In the genomic region with DNA sequence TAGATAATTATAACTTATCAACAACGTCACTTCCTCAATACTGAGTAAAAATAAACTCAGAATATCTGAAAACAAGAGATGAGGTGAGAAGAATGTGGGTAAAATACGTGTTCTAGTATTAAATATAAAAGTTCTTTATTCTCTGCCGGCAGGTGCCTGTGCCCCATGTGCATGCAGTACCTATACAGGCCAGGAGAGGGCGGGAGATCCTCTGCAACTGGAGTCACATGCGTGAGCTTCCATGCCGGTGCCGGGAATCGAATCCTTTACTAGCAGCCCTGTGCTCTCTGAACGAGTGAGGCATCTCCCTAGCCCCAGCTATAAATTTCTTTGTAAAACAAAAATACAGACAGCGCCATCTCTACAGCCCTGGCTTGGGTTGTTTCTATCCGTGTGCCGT, we compare ENCODE assay signal across 11 mouse cellular contexts. TPM values are rescaled to one million over a fixed set of nuclear protein-coding genes. Genes with fewer than 3 reads are reported as not detected.
A peak's percentile ranks its signal among the peaks of the same experiment; 100 is the strongest.
DNase-seq lines count a peak whose midpoint lies in the region; TF ChIP-seq lines count a peak whose summit lies in the region.
"Had no signal": no experiment of that assay in that cellular context is flagged by ENCODE, and none has a peak within 500 bp of the region (broad histone marks: within the 10 kb centered on the region; RNA-seq: fewer than 3 reads in every experiment).

No protein-coding gene starts in this region.

- DNase-seq in cerebellum, adult 18-20 months = peak; percentile 32 to 43
- no peak for DNase-seq in cerebellum, adult 9-10 months
- DNase-seq in layer of hippocampus, adult 2 months (ENCODE audit: low spot score in 2 of 2) = no peak
- no peak for DNase-seq in layer of hippocampus, postnatal 14 days (ENCODE audit: low spot score in 2 of 2)
- DNase-seq in R1 (ENCODE audit: low read depth, low spot score) = peak; percentile 91
- peak; percentile 15 for DNase-seq in lung, postnatal 36 days
- no peak for DNase-seq in urinary bladder, postnatal 25 days (ENCODE audit: low spot score)
- no peak for DNase-seq in heart, adult 18-20 months

- H3K27ac ChIP-seq in layer of hippocampus, adult 2 months = no peak overlapping the region
- H3K27ac ChIP-seq: neural tube, embryonic 12.5 days had no signal

- TF ChIP-seq CTCF in layer of hippocampus, adult 2 months (conservative IDR thresholded peaks at IDR 0.05) = peak; percentile 73

- H3K4me3 ChIP-seq in layer of hippocampus, adult 2 months = no peak overlapping the region
- H3K4me3 ChIP-seq: neural tube, embryonic 12.5 days had no signal

RNA-seq across cellular contexts. Expression of a gene that starts 21.7 kb away (rescaled TPM):
- total RNA-seq in layer of hippocampus, adult 2 months (2021) = 10 to 100 TPM; 80.3 to 85.4 TPM
- 10 to 100 TPM; 67.8 to 73.2 TPM for total RNA-seq in layer of hippocampus, postnatal 14 days (2021)
- total RNA-seq in heart, adult 18-20 months (2021) = 1 to 10 TPM in 1 of 2 experiments, under 1 TPM in 1; 0.25 to 1.0 TPM

RNA-seq across cellular contexts. Expression of a gene that starts 24.9 kb away (rescaled TPM):
- total RNA-seq in layer of hippocampus, adult 2 months (2021) = not detected
- not detected for total RNA-seq in layer of hippocampus, postnatal 14 days (2021)
- total RNA-seq in heart, adult 18-20 months (2021) = not detected
- total RNA-seq: adrenal gland, postnatal 4 days; heart, postnatal 14 days had no signal

Comparison
In these comparisons a context has a peak if more than half of its experiments do, and no peak if none do; other contexts are left out.
1. DNase-seq: peak in cerebellum, adult 18-20 months (2 of 2), R1 (single experiment) and lung, postnatal 36 days (single experiment); none in cerebellum, adult 9-10 months (single experiment), layer of hippocampus, adult 2 months (0 of 2), layer of hippocampus, postnatal 14 days (0 of 2), urinary bladder, postnatal 25 days (single experiment) and heart, adult 18-20 months (0 of 2).
2. RNA of a gene that starts 21.7 kb away (total RNA-seq): 80.3 to 85.4 TPM in layer of hippocampus, adult 2 months and 67.8 to 73.2 TPM in layer of hippocampus, postnatal 14 days; 0.25 to 1.0 TPM in heart, adult 18-20 months; every median in the first group is over 10 times any median in the second.